Mouse (Mus musculus) kidney, adult 11 months (tissue): ENCODE results near the gene Tmem163.

ENCODE experiments used
- DNase-seq: peaks from one replicate; pipeline ENCODE4 v3.0.0; 2022

The Tmem163 gene

GRCm38 (mm10) chr1:127642976-127643769 is 36.2 kb downstream of the Tmem163 start:
- DNase-seq = no peak

GRCm38 (mm10) chr1:127637917-127638316 is 41.4 kb downstream of the Tmem163 start:
- DNase-seq = no peak

- no peak for DNase-seq
Measured at GRCm38 (mm10) chr1:127627151-127627550, 52.2 kb downstream of the Tmem163 start.

DNA sequence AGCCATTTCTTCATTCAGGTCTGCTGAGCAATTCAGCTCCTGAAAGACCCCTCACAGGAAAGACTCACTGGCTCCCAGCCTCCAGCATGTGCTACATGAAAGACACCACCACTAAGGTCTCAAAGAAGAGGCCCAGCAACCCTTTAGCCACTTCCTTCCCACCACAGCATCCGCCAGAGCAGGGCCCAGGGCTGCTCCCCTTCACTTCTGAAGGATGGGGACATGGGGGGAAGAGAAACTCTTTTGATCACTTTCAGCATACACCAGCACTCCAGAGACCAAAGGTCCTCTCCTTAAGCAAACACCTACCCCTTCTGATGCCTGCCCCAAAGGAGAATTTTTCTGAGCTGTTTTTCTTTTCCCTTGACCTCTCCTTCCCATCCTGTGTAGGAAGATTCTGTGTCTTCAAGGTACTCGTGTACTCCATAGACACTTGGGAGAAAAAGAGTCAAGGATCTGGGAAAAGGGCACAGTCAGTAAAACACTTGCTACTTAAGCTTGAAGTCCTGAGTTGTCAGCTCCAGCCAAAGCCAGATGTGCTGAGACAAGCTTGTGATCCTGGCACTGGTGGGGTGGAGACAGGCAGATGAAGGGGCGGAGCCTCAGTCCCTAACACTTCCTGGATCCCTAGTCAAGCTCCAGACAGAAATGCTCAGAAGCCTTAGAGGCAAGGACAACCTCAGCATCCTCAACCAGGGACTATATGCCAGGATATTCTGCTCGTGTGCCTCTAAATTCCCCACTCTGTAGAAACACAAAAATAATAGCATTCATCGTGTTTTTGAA is 53.6 kb downstream of the Tmem163 start:
- DNase-seq = no peak

DNA sequence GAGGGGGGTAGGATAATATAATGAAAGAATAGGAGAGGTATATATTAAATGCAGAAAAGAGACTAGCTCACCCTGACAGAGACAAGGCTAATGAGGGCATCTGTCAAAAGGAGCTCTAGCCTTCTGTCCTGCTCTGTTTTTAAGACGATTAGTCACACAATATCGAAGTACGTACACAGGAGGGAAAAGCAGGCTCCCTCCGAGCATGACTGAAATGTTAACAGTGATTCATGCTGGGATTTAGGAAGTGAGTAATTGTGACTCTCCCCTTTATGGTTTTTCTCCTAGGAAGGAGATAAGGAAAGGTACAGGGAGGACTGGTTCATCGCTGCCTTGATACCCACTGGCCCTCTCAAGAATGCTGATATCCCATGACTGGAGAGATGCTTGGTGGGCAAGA is 57.0 kb downstream of the Tmem163 start:
- DNase-seq = no peak

GRCm38 (mm10) chr1:127619036-127619435 is 60.3 kb downstream of the Tmem163 start:
- DNase-seq = no peak

- DNase-seq = no peak
Measured at GRCm38 (mm10) chr1:127610378-127610777, 69.0 kb downstream of the Tmem163 start.

GRCm38 (mm10) chr1:127609814-127610213 is 69.5 kb downstream of the Tmem163 start:
- no peak for DNase-seq

- DNase-seq = no peak
Measured at GRCm38 (mm10) chr1:127608326-127608725, 71.0 kb downstream of the Tmem163 start.

DNA sequence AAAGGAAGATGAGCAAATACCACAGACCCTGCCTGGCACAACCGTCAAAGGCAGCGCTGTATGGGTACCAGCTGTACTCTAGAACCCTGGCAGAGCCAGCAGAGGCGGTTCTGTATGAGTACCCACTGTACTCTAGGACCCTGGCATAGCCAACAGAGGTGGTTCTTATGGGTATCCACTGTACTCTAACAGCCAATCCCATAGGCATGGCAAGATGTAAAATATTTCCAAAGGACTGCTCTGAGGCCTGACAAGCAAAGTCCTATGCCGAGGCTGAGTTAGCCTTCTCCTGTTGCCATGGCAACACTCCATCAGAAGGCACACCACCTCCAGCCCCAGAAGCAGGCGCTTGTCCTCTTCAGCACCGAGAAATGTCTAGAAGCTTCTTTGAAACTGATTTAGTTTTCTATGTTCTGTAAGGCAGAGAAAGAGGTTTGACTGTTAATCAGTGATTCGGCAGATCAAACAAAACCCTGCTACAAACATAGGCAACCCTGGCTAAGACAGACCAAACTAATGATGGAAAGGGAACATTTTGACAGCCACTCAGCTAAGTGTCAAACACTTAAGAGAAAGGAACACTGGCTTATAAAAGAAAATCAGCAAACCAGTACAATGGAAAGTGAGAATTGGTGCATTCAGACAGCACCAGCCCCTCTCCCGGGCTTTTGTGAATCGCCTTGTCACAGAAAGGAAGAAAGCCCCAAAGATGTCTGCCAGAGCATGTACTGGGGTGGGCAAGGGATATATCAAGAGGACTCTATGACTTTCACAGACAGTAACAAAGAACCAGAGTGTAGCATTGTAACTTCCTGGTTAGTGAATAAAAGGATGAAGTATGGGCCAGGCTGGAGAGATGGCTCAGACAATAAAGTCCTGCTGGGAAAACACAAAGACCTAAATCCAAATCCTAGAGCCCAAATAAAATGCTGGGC is 75.4 kb downstream of the Tmem163 start:
- DNase-seq = no peak

DNA sequence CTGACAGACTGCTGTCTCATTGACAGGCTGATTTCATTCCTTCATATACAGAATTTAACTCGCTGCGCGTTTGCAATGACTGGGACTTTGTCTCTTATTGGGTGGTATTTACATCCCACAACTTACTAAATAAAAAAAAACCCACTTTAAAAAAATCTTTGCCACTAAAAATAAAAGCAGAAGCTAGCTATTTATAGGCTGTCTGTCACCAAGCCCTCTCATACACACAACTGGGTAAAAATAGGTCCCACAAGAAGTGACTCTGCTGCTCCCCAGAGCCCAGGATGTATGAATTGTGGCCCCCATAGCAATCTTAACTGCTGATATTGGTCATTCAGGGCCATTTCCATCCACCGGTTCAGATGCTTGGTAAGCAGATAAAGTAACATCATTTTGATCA is 83.2 kb downstream of the Tmem163 start:
- DNase-seq = no peak

- DNase-seq = no peak
Measured at GRCm38 (mm10) chr1:127595735-127596134, 83.6 kb downstream of the Tmem163 start.

GRCm38 (mm10) chr1:127589542-127589941 is 89.8 kb downstream of the Tmem163 start:
- no peak for DNase-seq

DNA sequence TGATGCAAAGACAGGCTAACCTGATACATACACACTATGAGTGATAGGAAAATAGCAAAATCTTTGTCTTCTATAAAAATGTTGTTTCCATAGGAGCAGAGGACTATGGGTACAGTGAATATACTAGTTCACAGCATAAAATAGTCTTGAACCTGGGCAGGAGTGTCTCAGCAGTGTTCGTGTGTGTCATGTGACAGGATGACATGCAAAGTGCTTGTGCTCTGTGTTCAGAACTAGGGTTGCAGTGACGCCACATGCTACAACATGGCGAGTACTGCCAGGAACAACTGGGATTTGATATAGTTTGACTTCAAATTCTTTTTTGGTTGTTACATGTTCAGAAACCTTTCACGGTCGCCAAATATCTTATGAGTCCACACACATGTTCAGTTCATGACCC is 92.3 kb downstream of the Tmem163 start:
- no peak for DNase-seq

DNA sequence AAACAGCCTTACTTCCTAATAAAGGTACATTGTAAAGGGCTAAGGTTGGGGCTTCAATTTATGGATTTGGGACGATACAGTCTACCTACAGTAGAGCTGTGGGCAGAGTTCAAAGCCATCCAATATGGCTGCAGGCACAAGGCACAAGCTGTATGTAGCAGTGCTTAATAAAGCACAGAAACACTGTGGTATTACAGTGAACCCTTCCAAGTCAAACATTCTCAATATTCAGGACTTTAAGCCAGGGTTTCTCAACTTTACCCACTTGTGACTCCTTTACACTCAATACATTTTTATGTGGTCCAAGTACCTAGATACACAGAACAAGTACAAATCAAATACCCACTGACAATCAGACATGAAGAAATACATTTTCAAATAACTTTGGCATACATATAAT is 93.2 kb downstream of the Tmem163 start:
- no peak for DNase-seq

- DNase-seq = no peak
Measured at GRCm38 (mm10) chr1:127577981-127578380, 101.4 kb downstream of the Tmem163 start.

- DNase-seq = no peak
Measured at GRCm38 (mm10) chr1:127577083-127577482, 102.3 kb downstream of the Tmem163 start.

GRCm38 (mm10) chr1:127576563-127576962 is 102.8 kb downstream of the Tmem163 start:
- no peak for DNase-seq

DNA sequence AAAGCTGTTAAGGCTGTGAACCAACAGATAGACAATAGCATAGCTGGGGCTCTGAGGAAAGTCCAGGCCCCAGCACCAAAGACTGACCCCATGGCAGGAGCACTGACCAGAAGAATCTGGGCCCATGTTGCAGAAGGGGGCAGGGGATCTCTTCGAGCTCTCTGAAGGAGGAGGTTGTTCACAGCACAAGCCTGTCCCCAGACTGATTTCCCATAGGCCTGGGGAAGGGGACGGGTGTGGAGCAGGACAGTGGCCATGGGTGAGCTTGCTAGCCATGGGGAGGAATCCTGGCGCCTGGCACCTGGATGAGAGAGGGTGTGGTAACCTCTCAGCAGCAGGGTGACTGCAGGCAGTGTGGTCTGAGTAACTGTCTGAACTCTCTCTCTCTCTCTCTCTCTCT is 103.2 kb downstream of the Tmem163 start:
- DNase-seq = no peak

- no peak for DNase-seq
Measured at GRCm38 (mm10) chr1:127575692-127576091, 103.7 kb downstream of the Tmem163 start.

- DNase-seq = no peak
Measured at GRCm38 (mm10) chr1:127573186-127573585, 106.2 kb downstream of the Tmem163 start.

DNA sequence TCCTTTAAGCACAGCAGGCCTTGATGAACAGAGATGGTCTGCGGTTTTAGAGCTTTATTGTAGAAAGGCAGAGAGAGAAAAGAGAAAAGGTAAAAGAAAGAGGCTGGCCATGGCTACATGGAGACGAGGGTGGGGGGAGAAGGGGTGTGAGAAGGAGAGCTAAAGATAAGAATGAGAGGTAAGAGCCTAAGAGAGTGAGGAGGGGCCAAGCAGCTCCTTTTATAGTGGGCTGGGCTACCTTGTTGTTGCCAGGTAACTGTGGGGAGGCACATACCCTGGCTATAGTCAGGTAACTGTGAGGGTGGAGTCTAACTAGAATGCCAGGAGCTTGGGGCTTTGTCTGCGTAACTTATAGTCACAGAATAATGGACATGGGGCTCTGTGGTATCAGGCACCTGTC is 110.7 kb downstream of the Tmem163 start:
- no peak for DNase-seq

DNA sequence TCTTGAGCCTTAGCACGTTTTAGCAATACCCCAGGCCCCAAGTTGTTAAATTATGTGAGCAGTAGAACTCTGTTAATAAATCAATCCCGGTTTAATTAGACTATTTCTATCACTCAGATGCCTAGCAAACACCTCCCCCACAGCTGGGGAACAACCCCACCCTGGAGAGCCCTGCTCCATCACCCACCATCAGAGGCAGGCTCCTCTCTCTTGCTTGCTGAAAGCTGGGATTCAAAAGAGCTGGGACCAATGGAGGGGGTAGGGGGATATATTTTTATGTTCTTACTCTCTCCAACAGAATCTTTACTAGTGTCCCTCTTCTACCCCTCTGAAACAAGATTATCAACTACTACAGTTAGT is 122.9 kb downstream of the Tmem163 start:
- DNase-seq = no peak
